Mouse (Mus musculus) intestine, postnatal 0 days (tissue): ENCODE results near the gene Srd5a1. TPM values are rescaled to one million over a fixed set of nuclear protein-coding genes. Genes with fewer than 3 reads are reported as not detected.

Experiments
- ATAC-seq: fragments of 200-750 bp; cut with Nextera tagmentation; 2 replicates; pipeline ENCODE4 v1.8.0; 2017; ENCODE audit warnings: mild to moderate bottlenecking, moderate TSS enrichment, moderate library complexity
- H3K27ac ChIP-seq: fragments of 300-500 bp; sonication (generic); 2 replicates; pipeline ENCODE4 v1.5.1; 2014; ENCODE audit warnings: mild to moderate bottlenecking, low read depth, low read length, moderate library complexity
- H3K27me3 ChIP-seq: fragments of 300-500 bp; sonication (generic); replicated peaks from 2 replicates; pipeline ENCODE4 v1.6.1; 2014; ENCODE audit warnings: low read length, mixed read lengths; ENCODE audit not compliant: control insufficient read depth, insufficient read depth
- H3K36me3 ChIP-seq: fragments of 300-500 bp; sonication (generic); 2 replicates; pipeline ENCODE4 v1.6.1; 2014; ENCODE audit warnings: mild to moderate bottlenecking, moderate library complexity; ENCODE audit not compliant: control insufficient read depth, insufficient read depth
- H3K4me1 ChIP-seq: fragments of 300-500 bp; sonication (generic); replicated peaks from 2 replicates; pipeline ENCODE4 v1.6.1; 2014; ENCODE audit warnings: antibody characterized with exemption, low read length, mixed read lengths; ENCODE audit not compliant: control insufficient read depth, insufficient read depth
- H3K4me2 ChIP-seq: fragments of 300-500 bp; sonication (generic); replicated peaks from 2 replicates; pipeline ENCODE4 v1.6.1; 2014; ENCODE audit warnings: low read depth, mild to moderate bottlenecking, moderate library complexity
- H3K4me3 ChIP-seq: fragments of 300-500 bp; sonication (generic); 2 replicates; pipeline ENCODE4 v1.5.1; 2014; ENCODE audit warnings: low read depth, low read length
- H3K9ac ChIP-seq: fragments of 300-500 bp; sonication (generic); 2 replicates; pipeline ENCODE4 v1.6.1; 2014; ENCODE audit warnings: mild to moderate bottlenecking, low read depth, low read length
- H3K9me3 ChIP-seq: fragments of 300-500 bp; sonication (generic); 2 replicates; pipeline ENCODE4 v1.6.1; 2016; ENCODE audit warnings: mixed run types; ENCODE audit not compliant: control insufficient read depth
- CTCF ChIP-seq: sonication (generic); IDR thresholded peaks from 2 replicates; pipeline ENCODE4 v1.5.1; 2016; ENCODE audit warnings: low read depth, mild to moderate bottlenecking, control low read depth, antibody characterized with exemption, moderate library complexity
- WGBS: fragments of 180-500 bp; shearing (Covaris S2); extraction: QIAGEN DNeasy Blood & Tissue Kit; methylation state at CpG from one replicate; pipeline ENCODE4 v1.1.7; 2014; 5-methylcytosine and 5-hydroxymethylcytosine counted together
- polyA plus RNA-seq: library from polyadenylated mRNA; unstranded; fragments of >200 nt; fragmentation: Nextera tagmentation; extraction: Ambion mirVana; gene quantifications from 2 replicates; pipeline ENCODE4 v1.2.1, GENCODE M21; 2015

Srd5a1 gene
- polyA plus RNA-seq, 1 experiment from 2014 or later: 8.6 TPM

- no peak overlapping the region for H3K4me3 ChIP-seq
- no peak overlapping the region for H3K27ac ChIP-seq
- no peaks in the 10 kb centered on the region for H3K27me3 ChIP-seq
- H3K36me3 ChIP-seq: no peaks in the 10 kb centered on the region
- no peaks in the 10 kb centered on the region for H3K9me3 ChIP-seq
- H3K9ac ChIP-seq: no peak overlapping the region
- H3K4me2 ChIP-seq: no peak overlapping the region
- ATAC-seq: no peak
- TF ChIP-seq CTCF: no peak
- WGBS: 60% methylated on average over 6 of the region's 6 CpGs
- H3K4me1 ChIP-seq: no peaks in the 10 kb centered on the region
These were observed 23.0 kb downstream of the Srd5a1 start for GRCm38 (mm10) chr13:69588263-69588662.

- H3K27me3 ChIP-seq: no peaks in the 10 kb centered on the region
- WGBS: 52% methylated on average over 3 of the region's 3 CpGs
- no peak for ATAC-seq
These were observed 23.4 kb downstream of the Srd5a1 start for GRCm38 (mm10) chr13:69587849-69588248.

GRCm38 (mm10) chr13:69586337-69586736 lies 24.9 kb downstream of the Srd5a1 start:
- H3K9ac ChIP-seq: no peak overlapping the region
- H3K4me3 ChIP-seq: no peak overlapping the region
- ATAC-seq: no peak
- WGBS: 72% methylated on average over 10 of the region's 10 CpGs
- no peaks in the 10 kb centered on the region for H3K27me3 ChIP-seq
- H3K4me1 ChIP-seq: no peaks in the 10 kb centered on the region
- no peak overlapping the region for H3K4me2 ChIP-seq
- H3K27ac ChIP-seq: no peak overlapping the region
- no peak for TF ChIP-seq CTCF
- H3K36me3 ChIP-seq: no peaks in the 10 kb centered on the region
- no peaks in the 10 kb centered on the region for H3K9me3 ChIP-seq

More at GRCm38 (mm10) chr13:69587849-69588248, 23.4 kb downstream of the Srd5a1 start:
- Histone ChIP-seq H3K36me3 (no peaks in the 10 kb centered on the region), H3K9ac (no peak overlapping the region), H3K4me2 (no peak overlapping the region), H3K4me3 (no peak overlapping the region), H3K27ac (no peak overlapping the region), H3K9me3 (no peaks in the 10 kb centered on the region), H3K4me1 (no peaks in the 10 kb centered on the region)
- no peak for TF ChIP-seq CTCF

- H3K4me3 ChIP-seq: no peak overlapping the region
- 27% methylated on average over 6 of the region's 6 CpGs for WGBS
- no peak overlapping the region for H3K9ac ChIP-seq
- H3K27me3 ChIP-seq: no peaks in the 10 kb centered on the region
- TF ChIP-seq CTCF: no peak
- no peaks in the 10 kb centered on the region for H3K9me3 ChIP-seq
- no peak overlapping the region for H3K4me2 ChIP-seq
- H3K27ac ChIP-seq: no peak overlapping the region
- H3K4me1 ChIP-seq: no peaks in the 10 kb centered on the region
- no peaks in the 10 kb centered on the region for H3K36me3 ChIP-seq
- peak; percentile 69; the same call in 1 of the 2 replicates for ATAC-seq
These were observed 25.4 kb downstream of the Srd5a1 start for GRCm38 (mm10) chr13:69585828-69586227.

GRCm38 (mm10) chr13:69583591-69583990 lies 27.7 kb downstream of the Srd5a1 start:
- H3K9me3 ChIP-seq: no peaks in the 10 kb centered on the region
- no peak overlapping the region for H3K9ac ChIP-seq
- TF ChIP-seq CTCF: no peak
- 93% methylated on average over 6 of the region's 6 CpGs for WGBS
- no peak for ATAC-seq
- no peaks in the 10 kb centered on the region for H3K36me3 ChIP-seq
- H3K4me1 ChIP-seq: no peaks in the 10 kb centered on the region
- no peaks in the 10 kb centered on the region for H3K27me3 ChIP-seq
- H3K27ac ChIP-seq: no peak overlapping the region
- no peak overlapping the region for H3K4me3 ChIP-seq
- no peak overlapping the region for H3K4me2 ChIP-seq

GRCm38 (mm10) chr13:69582411-69582810 lies 28.8 kb downstream of the Srd5a1 start:
- Histone ChIP-seq H3K36me3 (no peaks in the 10 kb centered on the region), H3K4me1 (no peaks in the 10 kb centered on the region), H3K9ac (no peak overlapping the region), H3K9me3 (no peaks in the 10 kb centered on the region), H3K4me3 (no peak overlapping the region), H3K27ac (no peak overlapping the region), H3K4me2 (no peak overlapping the region), H3K27me3 (no peaks in the 10 kb centered on the region)
- no peak for ATAC-seq
- TF ChIP-seq CTCF: no peak
- 84% methylated on average over 6 of the region's 6 CpGs for WGBS
